Mouse (Mus musculus) thymus, postnatal 14 days (tissue): ENCODE data around the gene Hcrtr2.

ENCODE experiments used
- DNase-seq: peaks from one replicate; pipeline ENCODE4 v3.0.0; 2021

The Hcrtr2 gene

DNA sequence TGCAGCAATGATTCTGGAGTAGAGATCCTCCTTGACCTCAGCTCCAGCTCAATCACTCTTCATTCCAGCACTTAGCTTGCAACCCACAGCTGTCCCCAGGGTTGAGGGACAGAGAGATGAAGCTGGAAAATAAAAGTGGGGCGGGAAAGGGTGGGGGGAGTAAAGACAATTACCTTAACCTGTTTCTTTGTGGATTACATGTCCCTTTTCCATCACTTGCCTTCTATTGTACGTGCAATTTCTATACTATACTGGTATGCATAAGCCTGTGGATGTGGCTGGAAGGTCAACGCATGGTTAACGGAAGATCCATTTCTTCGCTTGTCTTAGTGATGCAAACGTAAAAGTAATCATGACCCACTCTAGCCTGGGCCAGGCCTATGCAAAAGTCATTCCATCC lies at the start of gene Hcrtr2:
TSS of gene Hcrtr2 (minus strand) at position 101 of the 400 bp plus-strand sequence.
- no peak for DNase-seq

DNA sequence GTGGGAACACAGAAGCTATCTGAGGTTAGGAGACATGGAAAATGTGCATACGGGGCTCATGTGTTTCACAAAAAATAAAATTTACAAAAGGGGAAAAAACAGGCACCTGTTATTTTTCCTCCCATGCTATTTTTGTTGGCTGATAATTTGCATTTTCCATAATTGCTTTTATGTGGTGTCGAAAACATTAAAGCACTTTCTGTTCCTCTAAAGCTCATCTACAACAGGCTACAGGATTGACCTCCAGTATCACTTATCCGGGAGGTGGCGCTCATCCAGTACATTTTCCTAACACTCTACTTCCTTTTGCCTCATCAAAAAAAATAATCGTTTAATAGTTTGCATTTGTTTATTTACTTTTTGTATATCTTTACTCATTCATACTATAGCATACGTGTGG lies 41.2 kb upstream of the Hcrtr2 start:
- DNase-seq: no peak

DNA sequence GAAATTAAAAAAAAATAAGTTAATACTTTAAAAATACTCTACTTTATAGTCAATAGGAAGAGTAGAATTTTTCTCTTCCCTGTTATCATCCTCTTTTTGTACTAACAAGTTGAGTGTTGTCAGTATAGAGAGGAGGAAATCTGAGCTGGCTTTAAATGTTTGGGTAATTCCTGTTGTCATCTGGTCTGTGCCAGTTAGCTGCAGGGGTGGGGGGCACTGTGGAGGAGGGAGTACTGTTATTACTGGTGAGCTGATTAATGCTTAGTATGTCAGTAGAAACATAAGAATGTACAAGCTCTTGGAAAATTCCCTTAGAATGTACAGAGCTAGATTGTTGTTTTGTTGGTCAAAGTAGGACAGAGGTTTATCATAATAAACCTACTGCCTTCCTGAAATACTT lies 36.7 kb upstream of the Hcrtr2 start:
- DNase-seq: no peak

DNA sequence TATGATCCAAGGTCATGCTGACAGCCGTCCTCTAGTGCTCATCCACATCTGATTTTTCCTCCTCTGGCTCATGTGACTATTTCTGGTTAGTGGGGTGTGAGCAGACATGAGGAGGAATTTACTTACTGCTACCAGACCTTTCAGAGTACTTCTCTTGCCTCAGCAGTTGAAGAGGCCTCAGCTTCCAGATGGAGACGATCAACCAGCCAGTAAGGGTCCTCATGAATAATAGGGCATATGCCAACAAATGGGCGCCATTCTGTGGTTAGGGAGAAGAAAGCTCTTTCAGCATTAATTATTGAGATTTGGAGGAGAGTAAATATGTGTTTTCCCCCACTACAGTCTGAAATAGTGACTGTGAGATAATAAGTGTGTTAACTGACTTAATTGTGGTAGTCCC lies 28.7 kb upstream of the Hcrtr2 start:
- no peak for DNase-seq

DNA sequence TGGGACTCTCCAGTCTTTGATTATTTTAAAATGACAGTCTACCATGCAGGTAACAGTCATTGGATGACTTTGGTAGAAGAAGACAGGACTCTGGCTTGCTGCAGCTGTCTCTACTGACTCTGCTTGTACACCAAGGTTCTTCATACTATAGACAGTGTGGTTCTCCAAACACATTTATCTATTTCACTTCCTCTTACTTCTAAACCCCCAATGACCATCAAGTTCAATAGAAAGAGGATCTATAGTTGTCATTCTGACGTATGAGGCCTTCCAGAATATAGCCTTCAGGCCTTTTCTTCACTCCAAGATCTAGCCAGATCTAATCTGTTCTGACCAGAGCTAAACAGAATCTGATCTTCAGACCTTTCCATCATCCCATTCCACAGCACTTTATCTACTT lies 23.6 kb upstream of the Hcrtr2 start:
- no peak for DNase-seq

DNA sequence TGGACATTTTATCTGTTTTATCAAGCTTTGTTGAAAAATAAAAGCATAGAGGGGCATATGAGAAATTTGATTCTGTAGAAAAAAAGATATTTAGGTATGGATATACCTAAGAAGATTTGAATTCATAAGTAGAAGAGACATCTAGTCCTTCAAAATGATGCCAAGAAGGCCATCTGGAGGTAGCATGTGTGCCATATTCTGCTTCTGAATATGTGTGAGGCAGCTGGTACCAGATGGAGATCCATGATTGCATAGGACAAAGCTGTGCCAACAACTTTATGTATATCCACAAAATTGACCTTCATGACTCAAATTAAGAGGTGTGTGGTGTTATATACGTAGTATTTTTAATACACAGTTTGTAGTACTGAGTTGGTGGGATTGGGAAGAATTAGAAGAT lies 7.4 kb upstream of the Hcrtr2 start:
- DNase-seq: no peak

DNA sequence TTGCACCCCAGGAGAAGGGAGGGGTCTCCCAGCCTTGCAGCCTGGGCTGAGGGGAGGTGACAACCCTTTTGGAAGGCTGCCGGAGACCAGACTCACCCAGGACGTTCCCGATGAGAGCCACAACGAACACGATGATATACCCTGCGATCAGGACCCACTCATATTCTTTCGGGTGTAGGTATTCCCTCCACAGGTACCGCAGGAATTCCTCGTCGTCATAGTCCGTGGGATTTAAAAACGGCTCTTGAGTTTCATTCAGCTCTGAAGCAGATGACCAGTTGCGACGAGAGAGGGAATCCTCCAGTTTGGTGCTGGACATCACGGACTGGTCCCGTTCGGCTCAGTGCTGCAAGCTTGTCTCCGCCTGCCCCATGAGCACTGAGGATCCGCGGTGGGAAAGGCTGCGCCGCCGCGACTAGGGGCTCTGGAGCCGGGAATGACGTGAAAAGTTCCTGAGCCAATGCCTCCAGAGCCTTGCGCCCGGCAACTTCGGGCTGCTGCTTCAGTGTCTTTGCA lies 412 bp downstream of the Hcrtr2 start:
- no peak for DNase-seq

DNA sequence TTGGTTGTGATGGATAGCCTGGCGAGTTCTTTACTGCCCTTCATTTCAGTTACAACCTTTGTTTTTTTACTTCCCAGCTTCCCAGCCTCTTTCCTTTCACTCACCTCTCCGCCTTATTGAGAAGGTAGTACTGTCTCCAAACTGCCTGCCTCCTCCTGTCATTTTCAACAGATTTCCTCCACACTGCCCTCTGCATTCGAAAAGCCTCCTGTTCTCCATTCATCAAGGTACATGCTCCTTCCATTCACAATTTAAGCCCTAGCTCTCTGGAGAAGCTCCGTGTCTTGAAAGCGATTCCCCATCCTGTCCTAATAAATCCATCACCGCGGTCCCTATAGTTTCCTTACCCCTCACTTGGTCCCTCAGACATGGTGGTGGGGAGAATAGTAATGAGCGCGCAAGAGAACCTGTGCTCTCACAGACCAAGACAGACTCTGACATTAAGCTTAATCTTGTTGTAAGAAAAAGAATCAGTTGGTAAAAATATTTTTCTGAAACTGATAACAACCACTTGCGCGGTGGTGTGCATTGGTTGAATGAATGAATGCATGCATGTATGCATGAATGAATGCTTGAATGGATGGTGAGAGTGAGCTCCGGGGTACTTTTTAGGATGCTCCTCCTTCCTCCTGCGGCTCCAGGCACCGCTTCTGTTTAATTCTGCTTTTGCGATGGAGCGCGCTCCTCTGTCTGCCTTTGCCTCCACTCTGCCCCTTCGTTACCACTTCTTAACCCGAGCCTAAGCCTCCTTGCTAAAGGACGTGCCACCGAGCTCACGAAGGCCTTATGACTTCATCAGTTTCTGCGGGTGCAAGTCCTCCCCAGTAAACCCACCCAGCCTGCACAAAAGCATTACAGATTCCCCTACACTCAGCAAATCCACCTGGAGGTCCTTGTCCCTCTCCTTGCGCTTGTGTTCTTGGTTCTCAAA lies 1.3 kb downstream of the Hcrtr2 start:
- no peak for DNase-seq

DNA sequence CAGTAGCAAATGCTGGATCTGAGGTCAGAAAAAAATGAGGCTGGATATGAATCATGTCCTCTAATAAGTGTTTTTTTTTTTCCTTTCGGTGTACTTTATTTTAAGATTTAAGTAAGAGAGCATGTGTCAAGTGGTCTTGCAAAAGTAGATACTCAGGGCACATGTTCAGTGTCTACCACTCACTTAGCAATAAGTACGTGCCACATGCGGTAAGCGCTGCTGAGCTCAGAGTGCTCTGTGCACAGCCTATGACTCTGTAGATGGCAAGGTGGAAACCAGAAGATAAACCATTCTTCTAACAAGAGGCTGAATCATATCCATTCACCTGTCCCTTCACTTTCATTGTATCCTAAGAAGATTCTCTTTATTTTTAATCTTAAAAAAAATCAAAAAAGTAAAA lies 2.1 kb downstream of the Hcrtr2 start:
- no peak for DNase-seq

DNA sequence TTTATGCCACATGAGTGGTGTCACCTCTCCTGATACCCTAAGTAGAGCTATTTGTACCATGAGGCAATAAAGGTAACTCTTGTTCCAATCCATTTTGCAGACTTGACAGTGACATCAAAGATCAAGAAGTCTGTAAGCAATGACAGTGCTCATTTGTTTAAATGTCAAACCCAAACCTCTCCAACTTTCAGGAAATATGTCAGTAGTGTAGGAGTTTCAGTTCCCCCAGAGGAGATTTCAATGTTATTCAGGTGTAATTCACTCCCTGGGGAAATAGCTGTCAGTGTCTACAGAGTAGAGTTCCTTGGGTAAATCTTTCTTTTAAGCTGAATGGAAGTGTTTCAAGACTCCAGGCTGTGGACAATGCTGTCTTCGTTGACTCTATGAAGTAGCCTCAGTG lies 2.9 kb downstream of the Hcrtr2 start:
- no peak for DNase-seq

DNA sequence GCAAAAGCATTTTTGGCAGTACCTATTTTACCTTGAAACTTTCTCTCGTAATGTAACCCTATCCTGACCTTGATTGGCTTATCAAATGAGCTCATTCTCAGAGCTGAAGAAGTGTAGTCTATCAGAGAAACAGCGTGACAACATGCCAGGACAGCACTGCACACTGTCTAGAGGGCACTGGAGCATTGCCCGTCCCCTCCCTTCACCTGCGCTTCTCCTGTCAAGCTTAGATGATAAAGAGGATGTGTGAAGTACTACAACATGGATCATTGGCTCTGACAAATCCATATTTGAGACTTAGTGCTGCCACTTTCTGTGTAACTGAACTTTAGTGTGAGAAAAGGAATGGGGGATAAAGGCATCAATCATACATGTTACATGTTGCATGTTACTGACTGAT lies 5.4 kb downstream of the Hcrtr2 start:
- DNase-seq: no peak

DNA sequence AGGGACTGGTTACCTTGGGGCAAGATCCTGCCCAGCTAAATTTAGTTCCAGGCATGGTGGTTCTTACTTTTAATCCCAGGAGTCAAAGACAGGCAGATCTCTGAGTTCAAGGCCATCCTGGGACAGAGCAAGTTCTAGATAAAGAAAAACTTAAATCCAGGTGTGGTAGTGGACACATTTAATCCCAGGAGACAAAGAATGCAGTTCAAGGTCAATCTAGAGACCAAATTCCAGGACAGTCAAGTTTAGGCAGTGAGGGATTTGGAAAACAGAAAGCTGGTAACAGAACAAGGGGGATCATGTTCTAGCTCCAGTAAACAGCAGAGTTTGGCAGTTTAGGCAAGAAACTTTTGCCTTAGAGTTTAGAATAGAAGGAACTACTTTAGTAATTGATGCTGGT lies 8.6 kb downstream of the Hcrtr2 start:
- DNase-seq: no peak

DNA sequence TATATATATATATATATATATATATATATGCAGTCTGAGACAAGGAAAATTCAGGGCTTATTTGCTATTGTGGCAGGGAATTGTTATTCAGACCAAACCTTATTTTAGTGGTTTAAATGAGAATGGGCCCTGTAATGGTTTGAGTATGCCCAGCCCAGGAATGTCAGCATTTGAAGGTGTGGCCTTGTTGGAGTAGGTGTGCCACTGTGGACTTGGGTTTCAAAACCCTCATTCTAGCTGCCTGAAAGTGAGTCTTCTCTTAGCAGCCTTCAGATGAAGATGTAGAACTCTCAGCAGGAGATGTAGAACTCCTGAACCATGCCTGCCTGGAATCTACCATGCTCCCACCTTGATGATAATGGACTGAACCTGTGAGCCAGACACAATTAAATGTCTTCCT lies 9.7 kb downstream of the Hcrtr2 start:
- no peak for DNase-seq

DNA sequence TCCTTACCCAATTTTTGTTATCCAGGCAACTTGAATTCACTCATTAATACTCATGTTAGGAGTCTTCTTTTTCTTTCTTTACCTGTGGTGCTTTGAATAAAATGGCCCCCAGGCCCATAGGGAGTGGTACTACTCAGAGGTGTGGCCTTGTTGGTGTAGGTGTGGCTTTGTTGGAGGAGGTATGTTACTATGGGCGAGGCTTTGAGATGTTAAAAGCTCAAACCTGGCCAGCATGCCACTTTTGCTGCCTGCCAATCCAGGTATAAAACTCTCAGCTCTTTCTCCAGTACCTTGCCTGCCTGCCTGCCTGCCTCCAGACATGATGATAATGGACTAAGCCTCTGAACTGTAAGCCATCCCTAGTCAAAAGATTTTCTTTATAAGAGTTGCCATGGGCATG lies 11.4 kb downstream of the Hcrtr2 start:
- no peak for DNase-seq

DNA sequence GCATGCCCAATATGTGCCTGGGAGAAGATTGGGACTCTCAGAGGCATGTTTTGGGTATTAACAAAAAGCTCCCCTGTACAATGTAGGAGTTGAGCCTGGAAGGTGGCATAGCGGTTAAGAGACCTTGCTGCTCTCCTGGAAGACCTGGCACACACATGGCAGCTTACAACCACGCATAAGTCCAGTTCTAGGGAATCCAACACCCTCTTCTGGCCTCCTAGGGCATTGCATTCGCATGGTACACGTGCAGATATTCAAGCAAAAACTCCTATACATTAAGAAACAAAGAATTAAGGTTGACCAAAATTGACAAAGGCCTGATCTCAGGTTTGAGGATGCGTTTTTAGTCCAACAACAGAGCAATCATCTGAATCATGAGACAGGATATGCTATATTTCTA lies 32.3 kb downstream of the Hcrtr2 start:
- DNase-seq: no peak

DNA sequence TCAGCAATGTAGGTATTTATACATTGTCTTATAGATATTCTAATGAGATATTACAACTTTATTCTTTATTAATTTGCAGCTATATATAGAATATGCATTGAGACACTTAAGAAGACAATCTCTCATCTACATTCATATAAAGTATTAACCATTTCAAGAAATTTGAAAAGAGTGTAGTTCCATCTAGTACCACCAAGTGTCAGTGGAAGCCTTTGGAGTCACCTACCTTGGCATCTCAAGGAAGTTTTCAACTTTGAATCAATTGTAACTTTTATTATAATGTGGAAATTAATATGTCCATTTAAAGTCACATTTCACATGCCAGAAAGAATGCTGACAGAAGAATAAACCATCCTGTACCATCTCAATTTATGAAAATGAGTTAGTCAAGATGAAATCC lies 52.8 kb downstream of the Hcrtr2 start:
- no peak for DNase-seq

DNA sequence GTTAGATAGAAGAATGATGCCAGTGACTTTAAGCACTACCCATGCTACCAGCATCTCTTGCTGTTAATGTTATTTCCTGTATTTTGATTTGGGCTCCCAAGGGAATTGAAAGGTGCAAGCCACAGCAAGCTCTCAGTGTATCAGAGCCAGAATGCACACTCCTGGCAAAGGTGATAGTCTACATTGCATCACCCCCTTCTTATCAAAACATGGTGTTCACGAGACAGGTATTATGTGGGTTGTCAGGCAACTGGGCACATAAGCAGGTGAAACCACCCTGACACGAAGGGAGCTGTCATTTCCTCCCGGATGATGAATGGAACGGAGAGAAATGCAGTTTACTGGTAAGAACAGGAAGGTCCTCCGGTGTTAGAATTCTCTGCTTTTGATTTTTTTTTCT lies 65.9 kb downstream of the Hcrtr2 start:
- no peak for DNase-seq

DNA sequence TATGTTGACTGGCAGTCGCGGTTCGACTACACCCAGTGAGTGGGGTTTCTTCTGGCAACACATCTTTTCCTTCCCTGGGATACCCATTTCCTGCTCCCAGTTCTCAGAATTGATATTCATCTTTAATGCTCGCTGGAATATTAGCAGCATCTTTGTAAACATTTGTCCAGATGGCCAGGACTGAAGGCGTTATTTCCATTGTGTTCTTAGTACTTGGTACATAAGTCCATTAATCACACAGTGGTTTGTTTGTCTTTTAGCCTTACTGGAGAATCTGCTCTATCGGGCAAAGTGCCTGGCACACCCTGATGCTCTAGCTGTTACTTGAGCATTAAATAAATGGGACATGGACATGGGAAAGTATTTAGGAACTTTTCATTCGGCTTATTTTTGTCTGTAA lies 71.1 kb downstream of the Hcrtr2 start:
- no peak for DNase-seq

DNA sequence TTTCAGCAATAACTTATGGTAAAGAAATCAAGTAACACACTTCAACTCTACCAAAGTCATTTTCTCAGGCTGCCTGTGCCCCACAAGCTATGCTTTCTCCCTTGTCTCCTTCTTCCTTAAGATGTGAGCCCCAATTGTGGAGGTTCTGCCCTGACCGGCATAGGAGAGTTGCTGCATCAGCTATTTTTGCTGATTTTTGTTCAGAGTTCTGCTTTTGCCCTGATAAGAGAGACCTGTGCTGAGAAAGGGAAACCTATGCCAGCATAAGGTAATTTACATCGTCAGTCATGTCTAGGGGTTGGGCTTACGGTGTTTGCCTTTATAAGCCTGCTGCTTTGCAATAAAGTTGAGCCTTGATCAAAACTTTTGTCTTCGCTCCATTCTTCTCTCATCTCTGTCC lies 71.5 kb downstream of the Hcrtr2 start:
- no peak for DNase-seq

DNA sequence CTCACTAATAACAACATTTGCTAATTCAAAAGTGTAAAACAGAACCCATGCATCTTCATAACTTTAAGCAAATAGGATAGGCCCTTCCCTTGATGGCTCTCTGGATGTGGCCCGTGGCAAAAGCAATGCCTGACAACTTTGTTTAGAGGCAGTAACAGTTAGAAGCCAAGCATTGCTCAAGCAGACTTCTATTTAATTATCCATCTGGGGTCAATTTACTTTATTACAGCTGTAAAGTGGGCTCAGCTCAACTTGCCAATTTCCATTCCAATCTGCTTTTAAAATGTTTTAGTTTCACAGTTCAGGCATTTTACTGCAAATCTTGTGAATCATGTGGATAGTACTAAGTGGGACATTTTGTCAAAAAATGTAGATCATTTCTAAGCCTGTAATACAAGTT lies 81.3 kb downstream of the Hcrtr2 start:
- DNase-seq: no peak

DNA sequence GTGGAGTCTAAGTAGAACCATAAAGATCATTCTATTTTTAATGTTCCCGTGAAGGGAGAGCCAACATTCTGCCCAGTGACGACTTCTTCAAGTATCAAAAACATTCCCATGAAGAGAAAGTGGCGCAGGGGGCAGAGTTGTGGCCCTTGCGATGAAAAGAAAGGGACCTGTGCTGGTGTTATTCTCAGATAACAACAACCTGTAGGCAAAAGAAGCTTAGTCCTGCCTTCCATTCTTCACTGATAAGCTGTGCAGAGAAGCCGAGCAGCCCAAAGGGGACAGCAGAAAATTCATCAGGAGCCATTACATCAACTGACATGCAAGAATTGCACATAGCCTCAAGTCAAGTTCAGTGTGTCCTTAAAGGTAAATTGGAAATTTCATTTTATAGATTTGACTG lies 85.7 kb downstream of the Hcrtr2 start:
- no peak for DNase-seq

DNA sequence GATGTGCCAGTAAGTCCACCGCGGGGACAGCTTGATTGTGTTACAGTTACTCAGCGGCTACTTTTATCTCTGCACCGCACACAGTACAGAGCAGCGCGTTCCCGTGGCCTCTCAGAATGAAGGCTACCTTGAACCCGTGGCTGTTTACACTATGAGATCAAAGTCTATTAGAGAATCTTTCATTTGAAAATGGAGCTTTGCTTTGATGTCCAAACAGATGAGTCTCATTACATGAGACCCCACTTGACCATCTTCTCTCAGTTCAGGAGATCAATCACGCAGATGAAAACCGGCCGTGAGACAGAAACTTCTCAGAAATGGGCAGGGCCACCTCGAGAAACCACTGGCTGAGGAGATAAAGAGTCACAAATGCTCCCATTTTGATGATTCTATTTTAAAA lies 86.4 kb downstream of the Hcrtr2 start:
- DNase-seq: no peak

DNA sequence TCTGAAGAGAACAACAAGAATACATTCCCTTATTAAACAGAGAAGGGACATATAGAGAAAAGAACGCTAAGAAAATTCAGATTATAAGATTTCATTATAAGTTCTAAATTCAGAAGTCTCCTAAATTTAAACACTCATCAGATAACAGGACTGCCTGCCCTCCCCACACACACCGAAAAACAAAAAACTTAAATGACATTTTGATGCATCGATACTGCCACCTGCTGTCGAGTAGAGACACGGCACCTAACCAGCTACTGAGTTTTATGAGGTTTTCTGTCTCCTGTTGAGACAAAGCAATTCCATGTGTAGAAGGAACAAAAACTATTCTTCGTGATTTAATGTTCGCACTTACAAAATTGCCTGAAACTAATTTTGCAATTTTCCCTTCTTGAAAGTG lies 87.0 kb downstream of the Hcrtr2 start:
- DNase-seq: peak; percentile 40

DNA sequence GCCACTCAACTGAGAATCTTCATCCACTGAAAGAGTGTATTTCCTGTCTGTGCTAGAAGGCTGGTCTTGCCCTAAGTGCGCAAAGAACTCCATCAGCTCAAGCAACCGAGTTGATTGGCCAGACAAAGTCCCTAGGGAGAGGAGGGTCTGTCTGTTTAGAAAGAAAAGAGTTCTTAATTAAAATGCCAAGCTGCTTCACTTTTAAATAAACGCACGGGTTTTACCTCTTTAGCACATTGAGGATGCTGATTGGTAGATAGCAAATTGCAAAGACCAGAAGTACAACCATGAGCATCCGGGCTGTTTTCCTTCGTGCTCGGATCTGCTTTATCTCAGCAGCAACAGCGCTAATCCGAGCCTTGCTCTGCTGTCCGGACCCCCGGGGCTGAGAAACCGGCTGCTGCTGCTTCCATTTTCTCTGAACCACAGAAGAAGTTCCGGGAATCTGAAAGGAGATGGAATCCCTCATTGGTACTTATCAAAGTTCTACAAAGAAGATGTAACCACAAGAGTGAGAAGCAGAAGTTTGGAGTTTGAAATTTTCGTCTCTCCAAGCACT lies 87.6 kb downstream of the Hcrtr2 start:
- DNase-seq: peak; percentile 7

DNA sequence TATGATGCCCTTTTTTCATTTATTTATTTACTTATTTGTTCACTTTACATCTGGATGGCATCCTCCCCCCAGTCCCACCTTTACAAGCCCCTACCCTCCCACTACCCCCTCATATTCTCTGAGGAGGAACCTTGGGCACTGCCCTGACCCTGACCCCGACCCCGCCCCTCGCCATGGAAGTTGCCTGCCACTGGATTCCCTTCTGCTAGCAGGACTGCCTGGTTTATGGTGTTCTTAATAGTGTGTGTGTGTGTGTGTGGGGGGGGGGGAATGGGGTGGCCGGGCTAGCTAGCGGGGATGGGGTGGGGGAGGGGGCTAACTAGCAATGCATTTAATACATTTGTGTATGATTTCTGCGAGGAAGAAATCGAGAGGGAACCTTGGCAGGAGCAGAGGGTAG lies 88.8 kb downstream of the Hcrtr2 start:
- DNase-seq: no peak
